Mouse (Mus musculus): ENCODE data around the gene Ddi2. TPM values are rescaled to one million over a fixed set of nuclear protein-coding genes. Genes with fewer than 3 reads are reported as not detected.
A peak's percentile ranks its signal among the peaks of the same experiment; 100 is the strongest.

Ddi2 gene
- total RNA-seq, 2 experiments from 2014 or later = 39.0 to 40.4 TPM

- intact Hi-C loops (cut with DNase I) = no loop called here
These were observed 14.2 kb downstream of the Ddi2 start for GRCm38 (mm10) chr4:141708971-141709370.

DNA sequence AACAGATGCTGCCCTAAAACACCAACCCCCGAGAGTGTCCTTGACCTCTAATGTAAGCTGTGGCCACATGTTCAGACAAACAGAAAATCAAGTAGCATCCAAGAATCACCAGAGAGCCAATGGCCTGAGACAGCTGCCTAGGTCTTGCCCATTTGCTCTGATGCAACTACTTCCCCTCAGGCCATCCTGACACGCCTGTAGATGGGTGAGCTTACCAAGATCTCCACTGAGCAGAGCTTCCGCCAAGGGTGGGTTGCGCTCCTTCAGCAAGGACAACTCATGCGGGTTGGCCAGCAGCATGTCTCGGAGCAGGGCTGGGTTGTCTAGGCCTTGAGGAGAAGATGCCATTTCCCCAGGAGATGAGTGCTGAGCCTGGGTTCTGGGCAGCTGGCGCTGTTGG is 15.2 kb downstream of the Ddi2 start:
- intact Hi-C loops (cut with DNase I) = no loop called here
- DNase-seq = no peak

More at GRCm38 (mm10) chr4:141708971-141709370, 14.2 kb downstream of the Ddi2 start:
- no peak for DNase-seq

DNA sequence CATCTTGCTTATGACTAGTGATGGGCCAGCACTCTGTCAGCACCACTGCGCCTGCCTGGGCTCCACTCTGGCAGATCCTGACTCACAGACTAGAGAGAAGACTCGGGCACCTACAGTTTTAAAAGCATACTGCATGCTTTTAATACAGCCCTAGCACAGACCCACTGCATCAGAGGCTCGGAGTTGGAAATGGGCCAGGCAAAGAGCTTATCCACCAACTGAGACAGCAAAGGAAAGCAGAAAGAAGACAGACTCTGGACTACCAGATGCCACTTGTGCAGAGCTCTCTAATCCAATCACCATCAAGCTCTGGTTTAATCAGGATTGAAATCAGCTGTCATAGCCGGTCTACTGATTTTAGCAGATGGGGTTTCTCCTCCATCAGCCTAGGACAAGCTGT is 17.9 kb downstream of the Ddi2 start:
- peak in 1 of 2 experiments; percentile 16 for DNase-seq
- intact Hi-C loops (cut with DNase I) = no loop called here

DNA sequence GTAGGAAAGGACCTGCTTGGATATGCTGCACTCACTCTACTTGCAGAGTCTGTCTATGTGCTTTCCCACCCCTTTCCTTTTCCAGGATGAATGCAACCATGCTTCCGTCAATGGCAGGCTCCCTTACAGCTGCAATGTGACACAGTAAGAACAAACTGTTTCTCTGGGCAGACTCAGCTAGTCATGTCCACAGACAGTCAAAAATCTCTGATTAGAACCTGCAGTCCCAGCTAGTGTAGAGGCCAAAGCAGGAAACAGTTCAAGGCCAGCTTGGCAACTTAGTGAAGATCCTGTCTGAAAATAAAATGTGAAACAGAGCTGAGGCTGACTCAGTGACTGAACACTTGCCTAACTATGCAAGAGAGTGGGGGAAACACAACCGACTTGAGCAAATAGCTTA is 18.6 kb downstream of the Ddi2 start:
- intact Hi-C loops (cut with DNase I) = loop anchor here (5.0 kb wide), 2 partner anchors 67 to 87 kb away; partner anchors contain the start of gene Tmem82
- DNase-seq = no peak

GRCm38 (mm10) chr4:141694719-141695118 is 28.5 kb downstream of the Ddi2 start:
- intact Hi-C loops (cut with DNase I) = no loop called here
- no peak for DNase-seq

GRCm38 (mm10) chr4:141688505-141688904 is 34.7 kb downstream of the Ddi2 start:
- DNase-seq = no peak
- intact Hi-C loops (cut with DNase I) = no loop called here

DNA sequence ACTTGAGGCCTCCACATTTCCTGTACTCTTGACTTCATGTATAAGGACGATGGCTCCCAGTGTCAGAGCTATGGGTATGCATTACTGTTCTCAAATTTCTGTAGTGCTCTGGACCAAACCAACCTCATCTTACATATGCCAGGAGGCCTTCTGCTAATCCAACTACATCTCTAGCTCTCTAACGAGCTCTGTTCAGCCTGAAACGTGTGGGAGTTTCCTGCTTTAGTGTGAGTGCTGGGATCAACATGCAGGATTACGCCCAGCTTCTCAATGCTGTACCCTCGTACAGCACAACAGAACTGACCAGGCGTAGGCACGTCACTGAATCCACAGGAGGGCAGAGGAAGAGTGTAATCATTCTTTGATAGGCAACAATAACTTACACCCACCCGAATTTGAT is 36.7 kb downstream of the Ddi2 start:
- intact Hi-C loops (cut with DNase I) = no loop called here

GRCm38 (mm10) chr4:141686093-141686492 is 37.1 kb downstream of the Ddi2 start:
- intact Hi-C loops (cut with DNase I) = no loop called here
- no peak for DNase-seq

More for the DNA sequence above, 36.7 kb downstream of the Ddi2 start:
- no peak for DNase-seq

DNA sequence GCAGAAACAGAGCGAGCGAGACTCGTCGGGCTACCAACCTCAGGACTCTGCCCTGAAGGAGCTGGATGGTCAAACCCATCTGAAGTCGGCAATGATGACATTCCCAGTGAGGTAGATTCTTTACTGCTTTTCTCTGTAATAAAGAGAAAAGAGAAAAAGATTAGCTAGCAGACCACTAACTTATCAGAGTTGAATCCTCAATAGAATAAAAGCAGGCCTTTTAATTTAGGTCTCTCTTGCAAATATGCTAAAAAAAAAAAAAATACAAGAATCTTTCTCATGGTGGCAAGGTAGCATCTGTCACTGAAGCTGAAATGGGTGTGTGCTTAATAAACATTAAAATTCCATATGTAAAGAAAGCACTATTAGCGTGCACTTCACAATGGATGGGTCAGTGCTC is 37.7 kb downstream of the Ddi2 start, which contains the start of gene Rsc1a1:
TSS of gene Rsc1a1 (minus strand) at position 101 of the 400 bp plus-strand sequence.
- no peak for DNase-seq
- intact Hi-C loops (cut with DNase I) = no loop called here

- peak; percentile 49 to 55 for DNase-seq
- intact Hi-C loops (cut with DNase I) = no loop called here
These were observed 40.5 kb downstream of the Ddi2 start for GRCm38 (mm10) chr4:141682706-141683230.

- intact Hi-C loops (cut with DNase I) = no loop called here
- DNase-seq = peak in 1 of 2 experiments; percentile 46
These were observed 41.5 kb downstream of the Ddi2 start for GRCm38 (mm10) chr4:141681767-141682166.

GRCm38 (mm10) chr4:141680892-141681291 is 42.3 kb downstream of the Ddi2 start:
- intact Hi-C loops (cut with DNase I) = no loop called here
- no peak for DNase-seq

DNA sequence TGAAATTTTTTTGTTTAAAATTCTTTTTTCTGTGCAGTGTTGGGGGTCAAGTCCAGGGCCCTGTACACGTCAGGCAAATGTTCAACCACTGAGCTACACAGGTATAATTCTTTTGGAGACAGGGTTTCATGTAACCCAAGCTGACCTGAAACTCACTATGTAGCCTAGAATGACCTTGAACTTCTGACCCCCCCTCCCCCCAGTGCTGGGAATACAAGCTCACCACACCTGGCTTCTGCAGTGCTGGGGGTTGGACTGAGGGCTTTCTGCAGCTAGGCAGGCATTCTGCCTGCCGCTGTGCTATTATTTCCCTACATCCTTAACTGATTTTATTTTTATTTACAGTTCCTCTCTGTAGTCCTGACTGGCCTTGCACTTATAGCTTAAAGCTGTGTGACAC is 44.2 kb downstream of the Ddi2 start:
- intact Hi-C loops (cut with DNase I) = no loop called here
- DNase-seq = no peak

DNA sequence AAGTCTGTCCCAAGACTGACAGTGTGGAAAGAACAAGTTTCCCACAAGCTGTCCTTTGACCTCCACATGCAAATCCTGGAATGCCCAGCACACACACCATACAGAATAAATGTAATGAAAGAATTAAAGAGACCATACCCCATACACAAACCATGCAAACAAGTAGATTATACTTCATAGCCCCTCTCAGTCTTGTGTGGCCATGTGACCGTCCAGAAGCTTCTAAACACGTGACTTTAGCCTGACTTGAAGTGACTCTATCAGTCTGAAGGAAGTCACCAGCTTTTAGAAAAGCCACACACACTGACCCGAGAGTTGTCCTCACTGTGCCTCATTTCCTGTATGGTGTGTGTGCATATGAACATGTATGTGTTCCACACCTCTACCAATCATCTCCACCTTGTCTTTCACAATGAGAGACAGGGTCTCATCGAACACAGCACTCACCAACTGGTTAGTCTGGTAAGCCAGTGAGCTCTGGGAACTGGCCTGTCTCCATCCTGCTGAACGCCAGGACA is 46.7 kb downstream of the Ddi2 start:
- intact Hi-C loops (cut with DNase I) = no loop called here
- DNase-seq = no peak

DNA sequence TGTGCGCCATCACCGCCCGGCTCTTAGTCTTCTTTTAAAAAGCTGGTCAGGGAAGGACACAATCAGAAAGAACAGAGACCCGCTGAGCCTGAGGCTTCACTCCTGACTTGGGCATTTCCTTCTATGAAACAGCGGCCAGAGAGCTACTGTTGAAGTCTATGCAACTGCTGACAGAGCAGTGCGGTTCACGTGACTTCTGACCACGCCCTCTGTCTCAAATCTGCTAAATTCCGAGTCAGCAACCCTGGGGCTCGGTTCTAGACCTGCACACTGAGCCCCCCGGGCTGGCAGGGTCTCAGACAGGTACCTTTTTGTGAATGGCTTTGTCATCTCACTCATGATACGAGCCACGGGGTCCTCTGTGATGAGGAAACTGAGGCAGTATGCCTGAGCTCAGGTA is 50.9 kb downstream of the Ddi2 start:
- no peak for DNase-seq
- intact Hi-C loops (cut with DNase I) = no loop called here

DNA sequence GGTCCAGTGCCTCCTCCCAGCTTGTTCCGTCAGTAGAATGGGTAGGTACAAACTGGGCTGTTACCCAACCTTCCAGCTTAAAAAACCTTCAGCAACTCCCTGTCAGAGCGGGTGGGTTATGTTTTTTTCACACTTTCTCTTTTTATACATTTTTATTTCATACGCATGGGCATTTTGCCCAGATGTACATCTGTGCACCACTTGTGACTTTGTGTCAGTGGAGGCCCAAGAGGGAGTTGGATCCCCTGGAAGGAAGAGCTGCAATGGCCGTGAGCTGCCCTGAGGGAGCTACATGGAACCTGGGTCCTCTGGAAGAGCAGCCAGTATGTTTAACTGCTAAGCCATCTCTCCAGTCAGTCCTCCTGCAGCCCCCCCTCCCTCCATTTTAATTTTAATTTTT is 51.8 kb downstream of the Ddi2 start:
- intact Hi-C loops (cut with DNase I) = no loop called here
- no peak for DNase-seq

DNA sequence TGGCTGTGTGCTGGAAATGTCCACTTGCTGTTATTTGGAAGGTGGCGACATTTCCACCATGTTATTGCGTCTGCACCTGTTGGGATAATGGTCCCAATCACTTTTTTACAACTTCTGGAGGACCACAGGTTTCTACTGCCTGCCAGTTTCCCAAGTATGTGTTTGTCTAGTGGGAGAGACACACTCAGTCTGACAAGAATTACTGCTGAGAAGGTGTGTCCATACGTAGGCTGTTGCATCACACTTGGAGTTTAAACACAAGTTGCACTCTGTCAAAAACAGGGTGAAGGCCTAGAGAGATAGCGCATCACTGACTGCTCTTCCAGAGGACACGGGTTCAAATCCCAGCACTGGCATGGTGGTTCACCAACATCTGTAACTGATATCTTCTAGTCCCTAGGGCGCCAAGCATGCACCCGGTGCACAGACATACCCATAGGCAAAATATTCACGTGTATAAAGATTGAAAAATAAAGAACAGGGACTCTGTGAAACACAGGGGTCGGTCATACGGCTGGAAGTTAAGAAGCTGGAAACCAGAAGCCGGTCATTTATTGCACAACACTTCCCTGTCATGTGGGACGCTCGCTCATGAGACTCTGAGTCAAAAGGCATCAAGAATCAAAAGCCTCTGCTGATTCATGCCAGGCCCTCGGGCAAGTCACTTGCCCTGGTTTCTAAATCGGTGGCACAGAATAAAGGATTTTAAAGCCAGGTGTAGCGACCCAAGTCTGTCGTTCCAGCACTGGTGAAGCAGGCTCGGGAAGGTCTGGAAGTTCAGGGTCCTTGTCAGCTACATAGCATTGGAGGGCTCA is 53.1 kb downstream of the Ddi2 start:
- intact Hi-C loops (cut with DNase I) = no loop called here
- no peak for DNase-seq

- no peak for DNase-seq
- intact Hi-C loops (cut with DNase I) = loop anchor here (2.0 kb wide), 1 partner anchor 56 kb away; no protein-coding TSS in a partner anchor
These were observed 58.4 kb downstream of the Ddi2 start, which contains the start of gene Plekhm2 for GRCm38 (mm10) chr4:141664799-141665198. Plekhm2 (minus strand) TSS chr4:141664899.

DNA sequence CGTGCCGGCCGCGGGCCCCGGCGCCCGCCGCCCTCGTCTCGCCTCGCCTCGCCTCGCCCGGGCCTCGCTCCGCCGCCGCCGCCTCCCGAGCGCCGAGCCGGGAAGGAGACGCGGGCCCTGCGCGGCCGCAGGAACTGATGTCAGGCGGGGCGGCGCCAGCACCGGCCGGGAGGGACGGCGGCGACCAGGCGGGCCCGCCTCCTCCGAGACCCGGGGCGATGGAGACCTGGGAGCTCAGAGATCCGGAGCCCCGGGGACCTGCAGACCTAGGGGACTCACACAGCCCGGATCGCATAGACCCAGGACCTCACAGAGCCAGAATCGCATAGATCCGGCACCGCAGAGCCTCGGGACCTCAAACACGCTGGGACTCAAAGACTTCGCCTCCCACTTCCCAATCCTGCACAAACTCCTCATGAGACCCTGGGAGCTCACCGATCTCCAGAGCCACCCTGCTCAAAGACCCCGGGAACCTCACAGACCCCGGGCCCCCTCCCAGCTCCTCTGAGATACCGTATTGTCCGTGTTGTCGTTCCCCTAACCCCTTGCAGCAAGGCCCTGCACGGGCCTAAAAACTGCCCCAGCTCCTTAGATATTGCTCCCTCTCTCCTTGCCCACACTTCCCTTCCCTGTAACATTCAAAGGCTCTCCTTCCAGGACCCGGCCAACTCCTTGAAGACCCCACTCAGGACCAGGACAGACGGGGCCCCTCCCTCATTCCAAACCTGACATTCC is 59.0 kb downstream of the Ddi2 start:
- intact Hi-C loops (cut with DNase I) = loop anchor here (2.0 kb wide), 1 partner anchor 57 kb away; no protein-coding TSS in a partner anchor
- peak; percentile 87 for DNase-seq

DNA sequence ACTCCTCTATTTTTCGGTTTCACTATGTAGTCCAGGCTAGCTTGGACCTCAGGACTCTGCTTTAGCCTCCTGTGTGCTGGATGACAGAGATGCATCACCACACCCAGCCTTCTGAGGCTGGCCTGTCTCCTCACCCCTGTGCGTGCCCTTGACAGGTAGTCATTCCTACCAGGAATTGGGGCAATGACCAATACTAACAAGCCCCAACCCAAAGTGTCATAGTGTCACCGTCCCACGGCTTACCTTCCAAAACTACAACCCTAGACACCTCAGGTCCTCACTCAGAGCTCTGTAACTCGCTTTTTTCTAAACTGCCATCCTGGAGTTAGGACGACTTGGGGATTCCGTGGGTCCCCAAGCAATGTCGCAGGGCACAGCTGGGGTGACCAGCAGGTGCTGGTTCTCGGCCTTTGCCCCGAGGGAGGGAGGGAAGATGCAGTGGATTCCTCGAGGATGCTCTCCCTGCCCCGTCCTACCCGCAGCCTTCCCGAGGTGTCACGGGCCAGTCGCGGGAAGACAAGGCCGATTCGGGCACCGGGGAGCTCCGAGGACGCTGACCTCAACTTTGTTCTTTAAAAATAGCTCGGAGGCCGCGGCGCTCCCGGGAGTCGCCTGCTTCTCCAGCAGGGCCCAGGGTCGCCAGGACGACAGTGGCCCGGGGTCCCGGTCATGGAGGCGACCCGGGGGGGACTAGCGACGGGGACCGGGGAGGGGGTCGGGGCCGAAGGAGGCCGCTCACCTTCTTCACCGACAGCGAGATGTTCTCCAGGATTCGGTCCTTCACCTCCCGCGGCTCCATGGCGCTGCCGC is 59.9 kb downstream of the Ddi2 start:
- DNase-seq = peak; percentile 55 to 61
- intact Hi-C loops (cut with DNase I) = no loop called here
